Mouse (Mus musculus): ENCODE measurements around the gene Zfp692.
A peak's percentile ranks its signal among the peaks of the same experiment; 100 is the strongest.
"Not testable (repeated sequence)": the region's sequence is repeated elsewhere in the genome, so short reads cannot be mapped to it uniquely, and the experiment has no call there.

Zfp692 gene

DNA sequence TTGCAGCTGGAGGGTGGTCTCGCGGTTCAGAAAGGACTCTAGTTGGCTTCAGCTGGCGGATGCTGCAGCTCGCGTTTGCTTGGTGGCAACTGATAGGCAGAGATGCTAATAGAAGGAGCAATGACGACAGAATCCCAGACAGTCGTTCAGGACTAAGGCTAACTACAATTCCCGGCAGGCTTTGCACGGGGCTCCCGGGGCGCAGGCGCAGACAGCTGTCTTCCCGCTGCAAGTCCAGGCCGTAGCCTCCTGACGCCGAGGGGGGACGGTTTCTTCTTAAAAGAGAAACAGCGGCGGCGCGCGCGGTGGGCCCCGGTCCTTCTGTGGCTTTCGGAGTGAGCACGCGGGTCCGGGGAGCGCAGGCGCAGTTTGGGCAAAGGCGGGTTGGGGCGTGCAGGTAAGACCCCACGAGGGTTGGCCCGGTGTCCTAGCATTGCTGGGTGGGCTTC lies at the start of gene Zfp692:
Gene Zfp692 (plus strand): TSS at position 210 of the 449 bp plus-strand sequence.
- DNase-seq (ENCODE audit: low read depth in 1 of 2, low spot score in 2 of 2) = peak; percentile 70 to 83

DNA sequence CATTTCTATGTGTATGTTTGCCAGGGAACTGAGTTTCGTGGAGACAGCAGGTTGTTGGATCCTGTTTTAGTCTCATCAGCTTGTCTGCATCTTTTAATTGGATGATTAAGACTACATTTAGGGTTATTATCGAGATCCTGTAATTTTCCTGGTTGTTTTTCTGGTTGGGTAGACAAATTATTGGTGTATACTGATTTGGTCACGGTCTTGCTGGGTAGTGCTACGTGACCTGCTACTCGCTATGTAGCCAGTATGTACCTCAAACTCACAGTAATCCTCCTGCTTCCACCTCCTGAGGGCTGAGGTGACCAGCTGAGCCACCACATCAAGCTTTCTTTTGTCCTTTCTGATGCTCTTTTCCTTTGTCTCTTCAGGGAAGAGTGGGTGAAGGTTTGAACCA lies 49.1 kb upstream of the Zfp692 start:
- DNase-seq (ENCODE audit: low read depth in 1 of 2, low spot score in 2 of 2) = no peak

DNA sequence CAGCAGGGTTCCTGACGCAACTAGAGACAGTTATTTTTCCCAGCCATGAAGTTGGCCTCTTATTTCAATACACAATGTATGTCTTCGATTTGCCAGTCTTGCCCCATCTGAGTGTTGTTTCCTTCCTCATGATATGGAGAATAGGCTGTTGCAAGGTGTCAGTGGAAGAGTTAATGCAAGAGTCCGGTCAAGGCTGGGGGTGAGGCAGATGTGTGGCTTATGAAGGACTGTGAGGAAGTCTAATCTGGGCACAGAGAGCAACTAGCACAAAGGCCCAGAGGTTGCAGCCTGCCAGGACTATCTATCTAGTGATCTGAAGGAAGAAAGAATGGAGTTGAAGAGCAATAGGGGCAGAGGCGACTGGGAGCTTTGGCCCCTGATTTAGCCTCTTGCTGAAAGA lies 46.7 kb upstream of the Zfp692 start:
- no peak for DNase-seq (ENCODE audit: low read depth in 1 of 2, low spot score in 2 of 2)

DNA sequence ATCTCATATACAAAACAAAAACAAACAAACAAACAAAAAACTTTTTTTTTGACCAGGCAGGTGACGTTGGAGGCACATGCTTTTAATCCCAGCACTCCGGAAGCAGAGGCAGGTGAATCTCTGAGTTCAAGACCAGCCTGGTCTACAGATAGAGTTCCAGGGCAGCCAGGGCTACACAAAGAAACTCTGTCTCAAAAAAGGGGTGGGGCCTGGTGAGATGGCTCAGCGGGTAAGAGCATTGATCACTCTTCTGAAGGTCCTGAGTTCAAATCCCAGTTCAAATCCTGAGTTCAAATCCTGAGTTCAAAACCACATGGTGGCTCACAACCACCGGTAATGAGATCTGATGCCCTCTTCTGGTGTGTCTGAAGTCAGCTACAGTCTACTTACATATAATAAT lies 45.0 kb upstream of the Zfp692 start:
- no peak for DNase-seq (ENCODE audit: low read depth in 1 of 2, low spot score in 2 of 2)

DNA sequence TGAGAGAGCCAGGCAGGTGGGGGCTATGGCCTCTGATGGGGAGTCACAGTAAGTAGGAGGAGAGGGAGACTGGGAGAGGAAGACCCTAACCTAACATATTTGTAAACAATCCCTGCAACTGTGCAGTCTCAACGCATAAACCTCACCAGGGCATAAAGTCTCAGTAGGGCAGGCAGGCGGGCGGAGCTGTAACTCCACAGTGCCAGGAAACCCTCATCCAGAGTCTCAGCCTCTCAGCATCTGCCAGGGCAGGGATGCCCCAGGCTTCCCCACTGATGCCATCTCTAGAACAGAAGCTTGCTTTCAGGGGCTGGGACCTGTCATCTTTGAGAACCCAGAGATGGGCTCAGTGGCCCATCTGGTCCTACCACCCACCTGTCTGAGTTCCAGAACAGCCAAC lies 44.5 kb upstream of the Zfp692 start:
- DNase-seq (ENCODE audit: low read depth in 1 of 2, low spot score in 2 of 2) = no peak

DNA sequence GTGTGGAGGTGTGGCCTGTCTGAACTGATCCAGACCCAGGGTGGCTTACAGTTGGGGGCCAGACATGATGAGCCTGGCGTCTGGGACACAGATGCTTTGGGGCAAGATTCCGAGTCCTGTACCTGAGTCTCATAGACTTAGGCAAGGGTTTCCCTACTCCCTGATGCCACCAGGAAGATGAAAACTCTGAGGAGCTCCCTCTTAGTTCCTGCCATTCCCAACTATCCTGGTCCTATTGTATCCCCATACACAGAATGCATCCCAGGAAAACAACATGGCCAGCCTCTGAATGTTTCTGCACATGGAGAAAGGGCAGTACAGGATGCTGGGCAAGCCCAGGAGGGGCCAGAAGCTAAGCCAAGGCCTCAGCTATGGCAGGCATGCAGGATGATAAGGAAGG lies 43.4 kb upstream of the Zfp692 start:
- no peak for DNase-seq (ENCODE audit: low read depth in 1 of 2, low spot score in 2 of 2)

DNA sequence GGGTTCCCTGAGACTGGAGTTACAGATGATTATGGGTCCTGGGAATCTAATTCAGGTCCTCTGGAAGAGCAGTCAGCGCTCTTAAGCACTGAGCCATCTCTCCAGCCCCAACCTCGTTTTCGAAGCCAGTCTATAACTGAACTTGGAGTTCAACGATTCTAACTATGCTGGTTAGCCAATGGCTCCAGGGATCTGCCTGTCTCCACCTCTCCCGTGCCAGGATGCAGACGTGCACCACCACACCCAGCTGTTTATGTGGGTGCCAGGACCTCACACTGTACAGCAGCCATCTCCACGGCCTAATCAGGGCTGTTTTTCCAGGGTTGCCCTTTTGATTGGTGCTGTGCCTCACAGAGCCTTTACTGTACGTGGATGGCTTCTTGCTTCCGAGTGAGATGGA lies 42.3 kb upstream of the Zfp692 start:
- no peak for DNase-seq (ENCODE audit: low read depth in 1 of 2, low spot score in 2 of 2)

DNA sequence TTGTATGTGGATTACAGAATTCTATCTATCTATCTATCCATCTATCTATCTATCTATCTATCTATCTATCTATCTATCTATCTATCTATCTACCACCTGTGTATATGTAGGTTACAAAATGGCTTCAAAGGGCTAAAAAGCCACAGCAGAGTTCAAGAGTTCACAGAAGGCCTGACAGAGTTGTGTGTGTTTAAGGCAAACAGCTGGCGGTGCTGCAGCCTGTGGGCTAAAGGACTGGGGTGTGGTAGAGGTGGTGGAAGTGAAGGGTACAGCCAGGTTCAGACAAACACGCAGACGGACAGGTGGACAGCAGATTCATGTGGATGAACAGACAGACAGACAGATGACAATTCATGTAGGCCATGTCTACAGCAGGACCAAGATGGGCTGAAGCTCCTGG lies 38.6 kb upstream of the Zfp692 start:
- no peak for DNase-seq (ENCODE audit: low read depth in 1 of 2, low spot score in 2 of 2)

DNA sequence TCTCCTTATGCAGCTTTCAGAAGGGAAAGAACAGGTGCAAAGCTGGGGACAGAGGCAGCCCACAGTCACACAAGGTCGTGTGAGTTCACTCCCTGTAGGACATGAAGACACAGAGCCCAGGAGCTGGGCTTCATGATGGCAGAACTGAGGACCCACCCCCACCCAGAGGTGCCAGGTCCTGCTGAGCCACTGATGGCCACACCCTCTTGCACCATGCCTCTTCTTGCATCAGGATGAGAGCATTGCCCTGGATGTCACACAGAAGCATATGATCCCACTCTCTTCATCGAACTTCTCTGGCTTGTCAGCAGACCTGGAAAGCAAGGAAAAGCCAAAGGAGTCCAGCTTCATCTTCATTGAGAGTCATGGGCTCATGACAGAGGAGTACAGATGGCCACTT lies 32.3 kb upstream of the Zfp692 start, which contains the start of gene 4930438A08Rik:
Gene 4930438A08Rik (plus strand): TSS at position 228 of the 400 bp plus-strand sequence.
- DNase-seq (ENCODE audit: low read depth in 1 of 2, low spot score in 2 of 2) = no peak

DNA sequence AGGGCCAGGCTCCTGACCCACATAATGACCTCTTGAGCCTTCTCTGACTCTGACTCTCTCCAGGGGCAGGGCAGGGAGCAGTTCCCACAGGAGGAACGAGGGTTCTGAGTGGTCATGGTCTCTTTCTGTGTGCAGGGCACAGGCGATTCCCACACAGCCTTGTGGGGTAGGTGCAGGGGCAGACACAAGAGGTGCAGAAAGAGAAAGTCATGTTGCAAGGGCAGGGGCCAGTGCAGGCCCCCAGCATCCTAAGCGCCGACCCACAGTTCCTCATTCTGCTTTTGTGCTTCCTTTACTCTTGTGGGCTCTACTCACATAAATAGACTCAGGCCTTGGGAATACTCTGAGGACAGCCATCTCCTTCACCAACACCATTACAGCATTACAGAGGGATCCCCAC lies 31.1 kb upstream of the Zfp692 start:
- DNase-seq (ENCODE audit: low read depth in 1 of 2, low spot score in 2 of 2) = no peak

DNA sequence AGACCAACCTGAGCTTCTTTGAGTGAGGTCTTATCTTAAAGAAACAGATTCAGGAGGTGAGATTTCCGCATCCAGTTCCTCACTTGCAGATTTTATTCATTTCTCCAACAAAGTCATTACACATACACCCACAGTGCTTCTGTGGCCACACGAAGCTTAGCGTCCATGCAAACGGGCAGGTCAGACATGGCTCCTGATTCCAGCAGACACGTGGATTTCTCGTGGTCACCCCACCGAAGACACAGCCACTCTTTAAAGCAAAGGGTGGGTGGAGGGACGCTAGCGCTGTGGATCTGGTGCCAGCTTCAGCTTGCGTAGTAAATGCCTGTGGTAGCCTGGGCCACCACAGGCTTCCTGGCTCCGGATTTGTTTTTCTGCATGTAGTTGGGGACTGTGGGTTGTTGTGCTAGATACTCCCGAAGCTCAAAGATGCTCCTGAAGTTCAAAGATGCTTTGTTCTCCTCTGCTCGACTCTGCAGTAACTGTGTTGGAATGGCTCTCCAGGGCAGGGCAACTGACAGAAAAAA lies 24.8 kb upstream of the Zfp692 start:
- no peak for DNase-seq (ENCODE audit: low read depth in 1 of 2, low spot score in 2 of 2)

DNA sequence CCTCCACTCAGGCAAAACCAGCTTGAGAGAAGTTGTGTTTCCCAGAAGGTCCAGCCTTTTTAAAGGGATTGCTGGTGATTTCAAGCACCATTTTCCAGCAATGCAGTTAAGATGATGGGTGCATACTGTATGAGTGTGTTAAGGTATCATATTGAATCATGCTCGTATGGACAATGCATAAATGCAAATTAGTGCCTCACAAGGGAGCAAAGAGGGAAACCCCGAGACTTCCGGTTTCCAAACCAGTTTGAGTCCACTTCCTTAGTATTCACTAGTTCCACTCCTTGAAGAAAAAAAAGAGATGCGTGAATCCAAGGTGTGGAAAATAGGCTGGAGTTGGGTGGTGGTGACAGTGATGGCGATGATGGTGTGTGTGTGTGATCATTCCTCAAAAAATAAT lies 24.4 kb upstream of the Zfp692 start:
- no peak for DNase-seq (ENCODE audit: low read depth in 1 of 2, low spot score in 2 of 2)

DNA sequence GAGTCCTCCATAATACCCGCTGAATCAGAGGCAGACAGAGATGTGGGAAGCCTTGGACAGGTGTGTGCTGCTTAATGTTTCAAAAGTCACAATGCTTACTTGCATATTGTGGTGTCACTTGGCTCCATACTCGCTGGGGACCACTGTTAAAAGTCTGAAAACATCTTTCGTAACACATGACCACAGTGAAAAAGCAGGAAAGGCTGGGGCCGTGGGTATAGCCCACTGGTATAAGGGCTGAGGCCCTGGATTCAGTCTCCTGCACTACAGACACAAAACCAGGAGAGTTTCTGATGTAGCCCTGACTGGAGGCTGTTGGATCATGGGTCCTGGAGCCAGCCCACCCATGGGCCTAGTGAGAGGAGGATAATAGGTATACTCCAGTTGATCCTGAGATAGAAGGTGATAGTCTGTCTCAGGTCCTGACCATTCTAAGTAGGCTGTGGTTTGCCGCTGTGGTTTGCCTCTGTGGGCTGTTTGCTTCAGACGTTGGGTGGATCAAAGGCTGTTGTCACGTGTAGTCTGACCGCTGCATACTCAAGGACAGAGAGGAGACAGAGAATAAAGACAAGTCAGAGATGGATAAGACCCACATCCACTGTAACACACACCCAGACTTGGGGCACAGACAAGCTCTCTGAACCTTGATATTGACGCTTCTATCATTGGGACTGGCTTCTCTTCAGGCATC lies 16.7 kb upstream of the Zfp692 start:
- no peak for DNase-seq (ENCODE audit: low read depth in 1 of 2, low spot score in 2 of 2)

DNA sequence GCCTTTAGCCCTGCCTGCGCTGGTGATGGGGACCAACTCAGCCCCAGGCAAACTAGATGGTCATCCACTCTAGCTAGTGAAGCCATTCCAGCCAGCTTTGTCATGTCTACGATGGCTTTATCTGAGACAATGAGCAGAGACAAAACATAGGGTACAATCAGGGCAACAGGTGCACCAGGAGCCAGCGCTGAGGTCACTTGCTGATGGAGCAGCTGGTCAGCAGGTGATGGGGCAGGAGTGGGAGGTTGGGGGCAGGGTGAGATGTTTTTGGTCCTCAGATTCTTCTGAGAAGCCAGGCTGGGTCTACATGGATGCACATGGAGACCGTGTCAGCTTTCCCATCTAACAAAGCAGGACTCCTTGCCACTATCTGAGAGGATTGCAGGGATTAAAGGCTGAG lies 16.1 kb upstream of the Zfp692 start:
- no peak for DNase-seq (ENCODE audit: low read depth in 1 of 2, low spot score in 2 of 2)

DNA sequence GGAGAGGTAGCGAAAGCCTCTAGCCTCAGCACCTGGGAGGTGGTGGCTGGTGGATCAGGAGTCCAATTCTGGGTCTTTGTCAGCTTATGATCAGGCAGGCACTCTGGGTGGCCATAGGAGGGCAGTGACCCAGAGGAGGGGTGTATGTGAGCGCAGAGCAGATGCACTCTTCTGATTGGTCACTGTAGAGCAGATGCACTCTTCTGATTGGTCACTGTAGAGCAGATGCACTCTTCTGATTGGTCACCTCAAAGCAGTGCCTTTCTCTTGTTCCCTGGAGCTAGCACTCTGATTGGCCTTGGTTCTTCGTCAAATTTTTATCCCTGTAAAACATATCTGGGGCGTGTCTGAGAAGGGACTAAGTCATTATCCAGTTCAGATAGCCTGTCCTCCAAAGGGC lies 14.1 kb upstream of the Zfp692 start:
- no peak for DNase-seq (ENCODE audit: low read depth in 1 of 2, low spot score in 2 of 2)

DNA sequence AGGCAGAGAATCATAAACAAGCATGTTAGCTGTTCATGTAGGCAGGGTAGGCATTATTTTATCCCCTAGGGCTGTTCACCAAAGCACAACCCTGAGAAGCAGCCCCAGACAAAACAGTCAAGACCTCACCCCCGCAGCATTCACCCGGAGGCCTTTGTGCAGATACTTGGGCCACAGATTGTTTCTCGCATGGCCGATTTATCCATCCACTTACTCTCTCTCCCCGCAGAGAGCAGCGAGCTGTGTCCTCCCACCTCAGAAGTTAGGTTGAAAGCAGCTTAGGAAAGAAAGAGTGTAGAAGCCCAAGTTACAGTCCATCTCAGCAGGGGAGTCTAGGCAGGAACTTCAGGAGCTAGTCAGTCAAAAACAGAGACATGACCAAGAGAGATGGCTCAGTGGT lies 9.5 kb upstream of the Zfp692 start:
- DNase-seq (ENCODE audit: low read depth in 1 of 2, low spot score in 2 of 2) = no peak

DNA sequence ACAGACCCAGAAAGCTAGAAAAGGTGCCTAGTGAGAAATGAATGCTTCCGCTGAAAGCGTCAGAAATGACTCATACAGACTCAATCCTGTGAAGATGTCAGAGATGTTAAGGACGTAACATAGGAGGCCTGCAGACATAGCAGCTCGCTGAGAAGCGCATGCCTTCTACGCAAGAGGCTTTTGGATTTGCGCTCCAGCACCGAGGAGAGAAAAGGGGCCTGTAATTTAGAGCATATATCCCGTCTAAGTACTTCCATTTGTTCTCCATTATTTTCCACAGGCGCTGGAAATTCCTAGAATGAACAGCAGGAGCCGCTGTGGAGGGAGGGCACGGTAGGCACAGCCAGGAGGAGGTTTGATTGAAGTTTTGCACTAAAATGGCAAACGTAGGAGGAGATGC lies 5.8 kb upstream of the Zfp692 start:
- DNase-seq (ENCODE audit: low read depth in 1 of 2, low spot score in 2 of 2) = peak; percentile 29 to 67

DNA sequence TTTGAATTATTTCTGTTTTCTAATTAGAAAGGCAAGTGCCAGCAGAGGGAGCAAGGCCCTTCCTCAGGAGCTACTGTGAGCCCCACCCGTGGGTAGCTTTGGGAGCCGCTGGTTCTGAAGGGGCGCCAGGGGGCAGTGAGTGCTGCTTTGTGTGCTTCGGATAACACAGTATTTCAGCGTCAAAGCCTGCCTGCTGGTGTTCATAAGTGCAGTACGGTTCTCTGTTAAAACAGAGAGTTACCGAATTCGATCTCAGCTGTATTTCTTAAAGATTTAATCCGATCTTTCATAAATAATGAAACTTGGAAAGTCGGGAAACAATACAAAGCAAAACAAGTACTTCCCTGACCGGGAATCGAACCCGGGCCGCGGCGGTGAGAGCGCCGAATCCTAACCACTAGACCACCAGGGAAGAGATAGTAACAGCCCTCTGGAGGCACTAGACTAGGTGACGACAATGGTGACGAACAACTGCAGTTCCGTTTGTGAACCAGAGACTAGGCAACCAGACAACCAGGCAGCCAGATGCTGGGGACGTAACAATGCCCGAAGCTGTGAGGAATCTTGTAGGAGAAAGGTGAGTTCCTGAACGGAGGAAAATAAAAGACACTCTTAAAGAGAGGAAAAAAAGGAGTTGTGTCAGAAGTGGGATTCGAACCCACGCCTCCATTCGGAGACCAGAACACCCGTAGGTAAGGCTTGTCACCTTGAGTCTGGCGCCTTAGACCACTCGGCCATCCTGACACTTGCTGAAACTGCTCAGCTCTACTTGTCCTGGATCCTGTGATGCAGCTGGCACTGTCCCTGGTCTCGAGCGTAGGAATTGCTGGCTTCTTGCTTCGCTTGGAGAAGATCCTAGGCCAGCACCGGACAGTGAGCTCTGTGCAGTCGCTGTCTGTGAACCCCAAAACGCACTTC lies 4.8 kb upstream of the Zfp692 start:
- DNase-seq (ENCODE audit: low read depth in 1 of 2, low spot score in 2 of 2) = peak; percentile 87 to 96

DNA sequence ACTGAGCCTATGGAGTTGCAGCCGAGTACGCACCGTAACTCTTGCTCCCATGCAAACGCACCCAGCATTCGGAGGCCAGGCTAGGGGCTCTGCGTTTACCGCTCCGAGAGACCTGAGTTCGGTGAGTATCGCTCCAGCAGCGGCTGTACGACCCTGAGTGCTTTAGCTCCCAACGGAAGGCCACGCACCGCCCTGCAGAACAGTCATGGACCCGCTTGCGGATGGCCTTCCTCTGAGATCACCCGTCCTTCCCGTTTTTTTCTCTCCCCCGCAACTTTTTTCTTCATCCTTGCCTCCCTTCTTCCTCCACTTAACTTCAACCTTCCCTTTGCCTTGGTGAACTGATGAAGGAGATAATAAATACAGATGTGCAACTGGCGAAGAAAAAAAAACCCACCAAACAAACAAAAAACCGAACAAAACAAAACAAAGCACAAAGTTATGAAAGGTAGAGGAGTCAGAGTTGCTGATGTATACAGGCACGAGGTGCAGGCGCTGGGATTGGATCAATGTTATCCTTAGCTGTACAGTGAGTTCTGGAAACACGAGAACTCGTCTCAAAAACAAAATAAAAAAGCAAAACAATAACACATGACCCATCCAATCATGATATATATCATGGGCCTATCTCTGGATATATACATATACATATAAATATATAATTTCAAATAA lies 4.0 kb upstream of the Zfp692 start:
- DNase-seq (ENCODE audit: low read depth in 1 of 2, low spot score in 2 of 2) = no peak

DNA sequence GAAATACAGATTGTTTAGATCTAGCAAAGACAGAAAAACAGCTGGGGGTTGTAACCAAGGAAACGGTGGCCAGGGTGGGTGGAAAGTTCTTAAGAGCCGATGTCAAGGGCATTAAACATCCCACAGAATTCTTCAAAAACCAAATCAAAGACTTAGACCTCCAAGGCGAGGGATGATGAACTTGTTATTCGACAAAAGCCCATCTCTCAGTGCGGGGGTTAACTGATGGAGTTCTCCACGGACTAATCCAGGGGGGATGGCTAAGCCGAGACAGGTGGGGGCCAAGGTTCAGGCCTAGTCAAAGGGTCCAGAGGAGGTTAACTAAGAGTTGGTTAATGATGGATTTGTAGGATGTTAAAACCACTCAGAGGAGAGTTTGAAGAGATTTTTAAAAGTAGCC lies 3.3 kb upstream of the Zfp692 start:
- DNase-seq (ENCODE audit: low read depth in 1 of 2, low spot score in 2 of 2) = no peak

DNA sequence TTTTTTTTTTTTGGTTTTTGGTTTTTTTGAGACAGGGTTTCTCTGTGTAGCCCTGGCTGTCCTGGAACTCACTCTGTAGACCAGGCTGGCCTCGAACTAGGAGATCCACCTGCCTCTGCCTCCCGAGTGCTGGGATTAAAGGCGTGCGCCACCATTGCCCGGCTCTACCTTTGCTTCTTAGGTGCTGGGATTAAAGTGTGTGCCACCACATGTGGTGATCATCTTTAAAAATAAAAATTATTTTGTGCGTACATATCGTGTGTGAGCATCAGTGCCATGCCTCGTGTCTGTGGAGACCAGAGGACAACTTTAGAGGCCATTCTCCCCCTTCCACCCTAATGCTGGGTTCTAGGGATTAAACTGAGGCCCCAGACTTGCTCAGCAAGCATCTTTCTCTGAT lies 1.6 kb upstream of the Zfp692 start:
- DNase-seq (ENCODE audit: low read depth in 1 of 2, low spot score in 2 of 2) = not testable (repeated sequence)

Data from monocyte, adult 2 months (primary cell).